Mouse (Mus musculus): Measurements from ENCODE around the gene Ckap4.
"Not testable (repeated sequence)": the region's sequence is repeated elsewhere in the genome, so short reads cannot be mapped to it uniquely, and the experiment has no call there.

Ckap4 gene

GRCm38 (mm10) chr10:84496805-84497204 is 37.1 kb downstream of the Ckap4 start:
- no peak for DNase-seq

- DNase-seq: no peak
Observed at GRCm38 (mm10) chr10:84494432-84494831, 39.4 kb downstream of the Ckap4 start.

GRCm38 (mm10) chr10:84490115-84490514 is 43.7 kb downstream of the Ckap4 start:
- DNase-seq: no peak

- peak; percentile 24 for DNase-seq
Observed at GRCm38 (mm10) chr10:84488315-84488714, 45.5 kb downstream of the Ckap4 start.

- DNase-seq: no peak
Observed at GRCm38 (mm10) chr10:84484661-84485060, 49.2 kb downstream of the Ckap4 start.

GRCm38 (mm10) chr10:84483553-84483952 is 50.3 kb downstream of the Ckap4 start:
- no peak for DNase-seq

GRCm38 (mm10) chr10:84483069-84483468 is 50.8 kb downstream of the Ckap4 start:
- DNase-seq: no peak

- DNase-seq: not testable (repeated sequence)
Observed at GRCm38 (mm10) chr10:84482418-84482817, 51.4 kb downstream of the Ckap4 start.

GRCm38 (mm10) chr10:84481327-84481671 is 52.6 kb downstream of the Ckap4 start:
- DNase-seq: no peak

GRCm38 (mm10) chr10:84480667-84481326 is 53.1 kb downstream of the Ckap4 start:
- no peak for DNase-seq

GRCm38 (mm10) chr10:84480146-84480545 is 53.7 kb downstream of the Ckap4 start:
- DNase-seq: no peak

- no peak for DNase-seq
Observed at GRCm38 (mm10) chr10:84477613-84478076, 56.2 kb downstream of the Ckap4 start.

GRCm38 (mm10) chr10:84477045-84477612 is 56.7 kb downstream of the Ckap4 start:
- no peak for DNase-seq

Data from layer of hippocampus, adult 9-11 months (tissue).